Mouse (Mus musculus) thymus, adult 2 months (tissue): Measurements from ENCODE around the gene Mfap1b.
"Not testable (repeated sequence)": the region's sequence is repeated elsewhere in the genome, so short reads cannot be mapped to it uniquely, and the experiment has no call there.

Experiments
- CTCF ChIP-seq: fragments of 200-500 bp; IDR thresholded peaks from 2 replicates; pipeline ENCODE4 v1.5.1; 2012; ENCODE audit warnings: mild to moderate bottlenecking, control low read depth, low read length, moderate library complexity, borderline replicate concordance; ENCODE audit not compliant: control insufficient read depth, poor library complexity, insufficient read depth; ENCODE audit errors: extremely low read depth
- POLR2A ChIP-seq: fragments of 200-500 bp; IDR thresholded peaks from 2 replicates; pipeline ENCODE4 v1.6.1; 2012; ENCODE audit warnings: mild to moderate bottlenecking, low read length, control low read depth, moderate library complexity; ENCODE audit not compliant: control insufficient read depth, poor library complexity, insufficient read depth; ENCODE audit errors: extremely low read depth

DNA sequence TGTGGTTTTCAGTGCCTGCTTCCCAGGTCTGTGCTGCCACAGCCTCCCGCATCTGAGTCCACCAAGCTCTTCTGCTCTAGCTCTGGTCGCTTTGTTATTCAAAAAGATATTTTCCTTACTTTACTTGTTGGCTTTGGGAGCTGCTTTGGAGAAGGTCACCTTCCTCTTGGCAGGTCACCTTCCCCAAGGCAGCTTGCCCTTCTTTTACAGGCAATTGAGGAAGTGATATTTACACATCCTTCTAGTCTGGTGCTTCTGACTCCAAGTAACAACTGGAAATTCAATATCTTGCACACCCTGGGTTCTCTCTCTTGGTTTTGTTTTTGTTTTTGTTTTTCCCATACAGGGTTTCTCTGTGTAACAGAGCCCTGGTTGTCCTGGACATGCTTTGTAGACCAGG lies 10.5 kb upstream of the Mfap1b start:
- TF ChIP-seq POLR2A, CTCF: not testable (repeated sequence)
